Mouse (Mus musculus): ENCODE results near the gene Fam193a. TPM values are rescaled to one million over a fixed set of nuclear protein-coding genes. Genes with fewer than 3 reads are reported as not detected.

The Fam193a gene
- polyA plus RNA-seq, 1 experiment from 2014 or later, result 16.7 TPM

DNA sequence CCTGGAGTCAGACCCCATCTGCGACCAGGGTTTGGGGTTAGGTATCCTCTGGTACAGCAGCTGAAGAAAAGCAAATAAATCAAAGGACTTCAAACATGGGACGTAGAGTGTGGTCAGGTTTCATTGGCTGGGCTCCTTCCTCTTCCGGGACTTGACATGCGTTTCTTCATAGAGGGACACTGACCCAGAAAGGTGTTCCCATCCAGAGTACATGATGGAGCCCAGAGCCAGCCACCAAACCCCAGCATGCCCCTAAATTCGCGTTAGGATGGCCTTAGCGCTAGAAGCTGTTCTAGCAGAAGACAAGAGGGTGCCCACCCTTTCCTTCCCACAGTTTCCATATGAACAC lies 144.5 kb downstream of the Fam193a start:
- H3K4me2 ChIP-seq, result peak overlapping the region; percentile 88
- 27% methylated on average over 7 of the region's 7 CpGs for whole genome bisulfite sequencing
- no peak for ATAC-seq (ENCODE audit: low FRiP score)
- peaks cover 11% of the 10 kb centered on the region for H3K4me1 ChIP-seq (replicated peaks)
- no peak overlapping the region for H3K27ac ChIP-seq
- no peaks in the 10 kb centered on the region for H3K9me3 ChIP-seq
- peak overlapping the region; percentile 81; the same call in 1 of the 2 replicates for H3K9ac ChIP-seq
- H3K36me3 ChIP-seq, result no peaks in the 10 kb centered on the region
- H3K4me3 ChIP-seq, result peak overlapping the region; percentile 62
- peaks cover 28% of the 10 kb centered on the region for H3K27me3 ChIP-seq

DNA sequence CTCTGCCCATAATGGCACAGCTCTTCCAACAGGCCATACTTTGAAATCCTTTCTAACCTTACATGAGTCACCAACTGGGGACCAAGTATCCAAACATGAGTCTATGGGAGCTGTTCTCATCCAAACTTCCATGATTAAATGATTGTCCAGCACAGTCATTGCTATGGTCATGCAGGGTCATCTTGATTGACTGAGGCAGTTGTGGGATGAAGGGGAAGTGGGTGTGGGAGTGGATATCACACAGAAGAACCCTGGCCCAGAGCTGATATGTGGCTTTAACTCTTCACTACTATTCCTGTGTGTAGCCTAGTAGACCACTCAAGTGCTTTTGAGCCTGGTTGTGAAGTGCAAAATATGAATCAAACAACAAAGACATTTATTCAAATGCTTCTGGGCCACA lies 145.4 kb downstream of the Fam193a start:
- Histone ChIP-seq H3K27me3 (peaks cover 28% of the 10 kb centered on the region), H3K4me3 (no peak overlapping the region), H3K4me1 (replicated peaks) (peaks cover 11% of the 10 kb centered on the region), H3K27ac (no peak overlapping the region), H3K9me3 (no peaks in the 10 kb centered on the region), H3K36me3 (no peaks in the 10 kb centered on the region), H3K9ac (no peak overlapping the region), H3K4me2 (no peak overlapping the region)
- no peak for ATAC-seq (ENCODE audit: low FRiP score)

DNA sequence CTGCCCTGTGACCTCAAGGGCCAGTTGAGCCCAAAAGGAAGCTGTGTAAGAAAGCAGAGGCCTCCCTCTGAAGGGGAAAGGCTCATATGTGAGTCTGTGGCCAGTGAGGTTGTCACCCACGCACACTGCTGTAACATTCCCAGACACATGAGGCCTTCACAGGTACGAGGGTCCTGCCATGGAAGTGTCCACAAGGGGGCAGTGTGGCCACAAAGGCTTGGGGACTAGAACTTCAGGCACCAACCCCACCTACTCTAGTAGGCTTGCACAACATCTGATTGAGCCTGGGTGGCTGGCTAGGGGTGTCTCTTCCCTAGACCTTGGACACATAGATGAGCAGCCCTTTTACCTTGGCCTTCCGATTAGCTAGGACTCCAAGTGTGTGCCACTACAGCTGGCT lies 148.2 kb downstream of the Fam193a start:
- no peaks in the 10 kb centered on the region for H3K36me3 ChIP-seq
- no peak for ATAC-seq (ENCODE audit: low FRiP score)
- WGBS, result 38% methylated on average over 3 of the region's 3 CpGs

DNA sequence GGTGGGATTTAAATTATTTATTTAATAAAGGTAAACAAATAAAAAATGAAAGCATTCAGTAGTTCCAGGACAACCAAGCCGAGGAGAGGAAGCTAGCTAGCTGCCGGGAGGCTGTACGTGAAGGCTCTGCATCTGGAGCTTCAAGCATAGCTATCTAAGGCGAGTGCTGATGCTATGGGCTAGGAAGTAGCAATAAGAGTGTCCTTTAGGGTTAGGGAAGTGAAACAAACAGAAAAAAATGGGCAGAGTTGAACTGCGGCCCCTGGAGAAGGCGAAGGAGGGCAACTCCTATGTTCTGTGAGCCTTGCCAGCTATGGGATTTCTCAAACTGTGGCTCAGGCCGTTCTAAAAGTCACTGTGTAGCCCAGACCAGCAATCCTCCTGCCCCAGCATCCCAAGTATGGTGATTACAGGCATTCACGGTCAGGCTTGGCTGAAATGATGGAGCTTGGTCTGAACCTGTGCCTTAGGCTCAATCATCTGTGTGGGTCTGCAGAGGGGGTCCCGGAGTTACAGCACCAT lies 149.7 kb downstream of the Fam193a start:
- no peaks in the 10 kb centered on the region for H3K36me3 ChIP-seq
- WGBS, result 81% methylated on average over 9 of the region's 9 CpGs
- no peaks in the 10 kb centered on the region for H3K9me3 ChIP-seq
- H3K27ac ChIP-seq, result no peak overlapping the region
- no peak overlapping the region for H3K4me3 ChIP-seq
- no peak overlapping the region for H3K9ac ChIP-seq
- H3K4me1 ChIP-seq (replicated peaks), result no peaks in the 10 kb centered on the region
- no peak for ATAC-seq (ENCODE audit: low FRiP score)
- H3K4me2 ChIP-seq, result no peak overlapping the region
- H3K27me3 ChIP-seq, result peaks cover 16% of the 10 kb centered on the region

More for the DNA sequence above, 148.2 kb downstream of the Fam193a start:
- H3K4me2 ChIP-seq, result no peak overlapping the region
- H3K9ac ChIP-seq, result no peak overlapping the region
- no peaks in the 10 kb centered on the region for H3K9me3 ChIP-seq
- H3K4me3 ChIP-seq, result no peak overlapping the region
- no peak overlapping the region for H3K27ac ChIP-seq
- H3K4me1 ChIP-seq (replicated peaks), result peaks cover 11% of the 10 kb centered on the region
- peaks cover 17% of the 10 kb centered on the region for H3K27me3 ChIP-seq

DNA sequence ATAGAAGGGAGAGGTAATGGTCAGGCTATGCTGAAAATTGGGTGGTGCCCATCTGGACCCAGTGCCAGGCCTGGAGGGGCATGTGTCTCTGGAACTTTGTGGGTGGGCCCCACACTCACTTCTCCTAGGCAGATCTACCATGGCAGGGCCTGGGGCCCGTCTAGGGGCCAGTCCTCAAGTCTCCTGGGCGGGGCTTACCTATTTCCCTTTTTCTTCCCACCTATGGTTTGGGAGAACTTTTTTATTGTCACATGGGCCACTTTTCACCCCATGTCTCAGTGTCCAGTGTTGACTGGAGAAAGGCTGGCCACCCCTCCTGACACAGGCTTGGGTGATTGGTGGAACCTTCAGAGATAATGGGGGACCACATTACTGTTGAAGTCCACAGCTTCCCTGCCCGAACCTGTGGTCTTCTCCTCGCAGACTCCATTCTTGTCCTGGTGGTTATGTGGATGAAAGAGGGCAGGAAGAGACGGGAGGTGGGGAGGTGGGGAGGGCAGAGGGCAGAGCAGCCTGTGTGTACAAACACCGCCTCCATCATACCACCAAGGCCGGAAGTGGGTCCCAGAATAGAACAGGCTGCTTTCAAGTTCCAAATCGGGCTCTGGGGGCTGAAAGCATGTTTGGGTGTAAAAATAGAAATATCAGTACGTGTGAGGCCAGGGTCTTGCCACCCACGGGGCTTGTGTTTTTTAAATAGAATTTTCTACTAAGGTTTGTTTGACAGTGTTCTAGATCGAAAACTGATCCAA lies 150.9 kb downstream of the Fam193a start:
- WGBS, result 79% methylated on average over 11 of the region's 11 CpGs
- Histone ChIP-seq H3K4me3 (no peak overlapping the region), H3K4me1 (replicated peaks) (peaks cover 2% of the 10 kb centered on the region; the same call in 1 of the 2 replicates), H3K4me2 (no peak overlapping the region), H3K27ac (no peak overlapping the region), H3K9me3 (no peaks in the 10 kb centered on the region), H3K27me3 (peaks cover 11% of the 10 kb centered on the region; the same call in 1 of the 2 replicates), H3K36me3 (no peaks in the 10 kb centered on the region), H3K9ac (no peak overlapping the region)
- ATAC-seq (ENCODE audit: low FRiP score), result no peak

DNA sequence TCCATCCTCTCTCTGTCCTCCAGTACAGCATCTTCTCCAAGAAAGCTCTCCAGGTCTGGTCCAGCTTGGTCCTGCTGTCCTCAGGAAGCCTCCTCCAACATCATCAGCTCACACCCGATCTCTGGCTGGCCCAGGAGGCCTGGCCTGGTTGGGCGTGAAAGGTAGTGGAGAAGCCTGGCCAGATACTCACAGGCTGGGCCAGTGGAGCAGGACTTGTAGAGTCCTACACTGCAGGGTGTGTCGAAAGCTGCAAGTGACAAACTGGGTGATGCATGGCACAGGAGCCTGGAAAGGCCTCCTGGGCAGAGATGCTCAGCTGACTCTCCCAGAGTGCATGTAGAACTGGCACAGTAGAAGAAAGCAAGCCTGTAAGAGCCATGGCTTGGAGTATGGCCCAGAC lies 151.6 kb downstream of the Fam193a start:
- H3K4me2 ChIP-seq, result no peak overlapping the region
- ATAC-seq (ENCODE audit: low FRiP score), result no peak
- WGBS, result 91% methylated on average over 3 of the region's 3 CpGs
- H3K27me3 ChIP-seq, result peaks cover 17% of the 10 kb centered on the region; the same call in 1 of the 2 replicates
- no peaks in the 10 kb centered on the region for H3K36me3 ChIP-seq
- no peak overlapping the region for H3K9ac ChIP-seq
- no peak overlapping the region for H3K4me3 ChIP-seq
- H3K27ac ChIP-seq, result no peak overlapping the region
- peaks cover 9% of the 10 kb centered on the region; the same call in 1 of the 2 replicates for H3K4me1 ChIP-seq (replicated peaks)
- H3K9me3 ChIP-seq, result no peaks in the 10 kb centered on the region

DNA sequence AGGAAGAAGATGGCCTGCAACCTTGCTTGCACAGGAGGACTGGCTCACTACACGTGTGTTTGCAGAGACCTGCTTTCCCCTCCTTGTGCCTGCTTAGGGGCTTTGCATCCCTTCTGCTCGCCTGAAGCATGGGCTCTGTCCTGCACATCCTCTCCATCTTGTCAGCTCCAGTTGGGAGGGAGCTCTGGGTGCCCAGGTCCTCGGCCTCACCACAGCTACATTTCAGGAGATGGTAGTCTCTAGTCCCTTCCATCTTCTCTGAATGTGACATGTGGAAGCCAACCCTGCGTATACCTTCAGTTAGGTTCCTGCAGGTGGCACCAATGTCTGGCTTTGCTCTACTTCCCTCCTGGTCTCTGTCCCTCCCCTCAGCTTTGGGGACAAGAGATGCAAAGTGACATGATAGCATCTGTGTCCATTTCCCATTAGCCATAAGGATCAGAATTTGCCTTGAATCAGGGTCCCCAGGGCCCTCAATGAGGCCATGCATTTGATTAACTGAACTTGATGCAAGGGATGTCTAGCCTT lies 154.3 kb downstream of the Fam193a start:
- no peak overlapping the region for H3K9ac ChIP-seq
- WGBS, result 63% methylated on average over 4 of the region's 4 CpGs
- no peak overlapping the region for H3K27ac ChIP-seq
- H3K36me3 ChIP-seq, result no peaks in the 10 kb centered on the region
- no peaks in the 10 kb centered on the region for H3K9me3 ChIP-seq
- H3K4me1 ChIP-seq (replicated peaks), result peaks cover 10% of the 10 kb centered on the region; the same call in 1 of the 2 replicates
- ATAC-seq (ENCODE audit: low FRiP score), result no peak
- H3K27me3 ChIP-seq, result peaks cover 24% of the 10 kb centered on the region; the same call in 1 of the 2 replicates
- no peak overlapping the region for H3K4me3 ChIP-seq
- H3K4me2 ChIP-seq, result no peak overlapping the region

DNA sequence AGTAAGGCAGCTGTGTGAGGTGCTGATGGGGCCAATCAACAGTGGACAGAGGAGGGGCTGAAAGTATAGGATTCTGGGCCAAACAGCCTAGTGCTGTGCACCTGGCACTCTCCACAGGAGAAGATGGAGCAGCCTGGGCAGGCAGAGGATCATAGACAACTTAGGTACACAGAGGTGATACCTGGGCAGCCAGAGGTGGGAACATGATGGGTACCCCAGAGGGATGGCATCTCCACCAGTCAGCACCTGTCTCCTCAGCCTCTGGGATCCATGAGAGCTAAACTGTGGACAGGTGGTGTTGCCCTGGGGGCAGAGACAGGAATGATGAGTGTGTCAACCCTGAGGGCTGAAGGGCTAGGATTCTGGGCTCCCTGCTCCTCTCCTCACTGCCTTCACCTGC lies 154.8 kb downstream of the Fam193a start:
- no peak for ATAC-seq (ENCODE audit: low FRiP score)
- H3K9me3 ChIP-seq, result no peaks in the 10 kb centered on the region
- H3K27ac ChIP-seq, result no peak overlapping the region
- peaks cover 10% of the 10 kb centered on the region; the same call in 1 of the 2 replicates for H3K4me1 ChIP-seq (replicated peaks)
- H3K36me3 ChIP-seq, result no peaks in the 10 kb centered on the region
- H3K9ac ChIP-seq, result no peak overlapping the region
- peaks cover 24% of the 10 kb centered on the region; the same call in 1 of the 2 replicates for H3K27me3 ChIP-seq
- no peak overlapping the region for H3K4me2 ChIP-seq
- H3K4me3 ChIP-seq, result no peak overlapping the region

DNA sequence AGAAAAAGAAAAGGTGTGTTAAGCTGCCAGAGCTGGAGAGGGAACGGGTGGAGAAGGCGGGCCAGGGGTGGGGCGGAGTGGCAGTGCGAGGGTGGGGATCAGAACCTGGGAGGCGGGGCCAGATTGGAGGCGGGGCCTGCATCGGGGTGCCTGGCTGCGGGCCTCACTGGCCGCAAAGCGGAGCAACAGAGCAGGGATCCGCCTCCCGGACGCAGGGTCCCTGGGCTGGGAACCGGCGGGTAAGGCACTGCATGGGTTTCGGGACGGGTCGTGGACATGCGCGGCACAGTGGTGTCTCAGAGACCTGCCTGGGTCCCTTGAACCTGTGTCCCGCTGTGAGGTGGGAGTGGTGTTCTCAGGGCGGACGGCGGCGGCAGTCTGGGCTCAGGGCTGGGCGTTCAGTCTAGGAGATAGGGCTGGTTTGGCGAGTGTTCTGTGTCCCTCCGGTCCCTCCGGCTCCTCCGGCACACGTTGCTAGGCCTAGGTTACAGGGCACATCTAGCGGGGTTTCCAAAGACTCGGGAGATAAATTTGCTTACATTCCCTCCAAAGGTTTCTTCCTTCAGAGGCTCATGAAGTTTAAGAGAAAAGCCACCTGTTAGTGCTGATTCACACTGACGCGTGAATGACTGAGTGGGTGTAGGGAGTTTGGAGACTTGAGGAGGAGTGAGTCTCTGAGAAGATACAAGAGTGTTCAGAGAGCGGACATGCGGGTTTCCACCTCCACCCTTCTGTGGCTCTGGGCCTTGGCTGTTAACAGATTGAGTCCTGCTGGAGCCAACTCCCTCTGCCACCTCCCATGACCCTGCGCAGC lies 156.1 kb downstream of the Fam193a start, which contains the start of gene Sh3bp2:
TSS of gene Sh3bp2 (plus strand) at position 176 of the 814 bp plus-strand sequence.
- WGBS, result 4% methylated on average over 32 of the region's 38 CpGs

DNA sequence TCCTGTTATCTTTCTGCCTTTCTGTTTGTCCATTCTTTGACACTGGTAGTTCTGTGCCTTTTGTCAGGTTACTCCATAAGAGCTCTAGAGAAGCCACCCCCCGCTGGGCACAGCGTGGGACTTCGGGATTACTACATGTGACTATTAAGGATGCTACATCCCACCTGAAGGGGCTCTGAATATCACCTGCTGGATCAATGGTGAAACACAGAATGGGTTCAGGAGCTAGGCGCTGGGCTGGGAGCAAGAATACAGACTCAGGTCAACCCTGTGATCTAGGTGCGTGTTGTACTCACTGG lies 156.7 kb downstream of the Fam193a start:
- H3K4me2 ChIP-seq, result peak overlapping the region; percentile 61; the same call in 1 of the 2 replicates
- peaks cover 24% of the 10 kb centered on the region; the same call in 1 of the 2 replicates for H3K27me3 ChIP-seq
- H3K27ac ChIP-seq, result no peak overlapping the region
- no peaks in the 10 kb centered on the region for H3K9me3 ChIP-seq
- 36% methylated on average over 5 of the region's 5 CpGs for WGBS
- H3K36me3 ChIP-seq, result no peaks in the 10 kb centered on the region
- no peak overlapping the region for H3K9ac ChIP-seq
- H3K4me1 ChIP-seq (replicated peaks), result peaks cover 10% of the 10 kb centered on the region; the same call in 1 of the 2 replicates
- H3K4me3 ChIP-seq, result 0 out of 2 replicates have a peak overlapping the region, but pooled peaks have one; percentile 43
- ATAC-seq (ENCODE audit: low FRiP score), result no peak

More for the DNA sequence above, 156.1 kb downstream of the Fam193a start, which contains the start of gene Sh3bp2:
- H3K4me3 ChIP-seq, result peak within 1 kb of the TSS; percentile 43
- H3K9ac ChIP-seq, result peak within 1 kb of the TSS; percentile 66
- no peaks in the 10 kb centered on the region for H3K9me3 ChIP-seq
- H3K27ac ChIP-seq, result no peak within 1 kb of the TSS
- H3K27me3 ChIP-seq, result peaks cover 24% of the 10 kb centered on the region; the same call in 1 of the 2 replicates
- H3K4me2 ChIP-seq, result peak within 1 kb of the TSS; percentile 61
- H3K36me3 ChIP-seq, result no peaks in the 10 kb centered on the region
- H3K4me1 ChIP-seq (replicated peaks), result peaks cover 10% of the 10 kb centered on the region; the same call in 1 of the 2 replicates
- ATAC-seq (ENCODE audit: low FRiP score), result peak; percentile 88

DNA sequence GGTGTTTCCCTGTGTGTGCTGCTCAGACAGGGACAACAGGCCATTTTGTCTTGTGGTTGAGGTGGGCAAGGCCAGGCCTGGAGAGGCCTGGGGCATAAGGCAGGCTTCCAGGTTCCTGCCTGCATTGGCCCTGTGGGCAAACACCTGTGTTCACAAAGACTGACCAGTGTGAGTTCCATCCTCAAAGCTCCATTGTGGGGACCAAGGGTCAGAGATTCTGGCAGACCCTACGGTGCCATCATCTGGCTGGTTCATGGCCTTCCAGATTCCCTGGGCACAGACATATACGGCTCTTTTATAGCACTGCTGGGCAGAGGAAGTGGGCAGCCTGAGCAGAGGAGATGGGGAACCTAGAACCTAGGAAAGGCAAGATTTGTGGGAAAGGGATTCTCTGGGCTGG lies 157.6 kb downstream of the Fam193a start:
- Histone ChIP-seq H3K4me2 (no peak overlapping the region), H3K9me3 (no peaks in the 10 kb centered on the region), H3K36me3 (no peaks in the 10 kb centered on the region), H3K4me3 (no peak overlapping the region), H3K27me3 (peaks cover 24% of the 10 kb centered on the region; the same call in 1 of the 2 replicates), H3K9ac (no peak overlapping the region), H3K27ac (no peak overlapping the region), H3K4me1 (replicated peaks) (peaks cover 10% of the 10 kb centered on the region; the same call in 1 of the 2 replicates)
- ATAC-seq (ENCODE audit: low FRiP score), result no peak
- WGBS, result 90% methylated on average over 2 of the region's 2 CpGs

DNA sequence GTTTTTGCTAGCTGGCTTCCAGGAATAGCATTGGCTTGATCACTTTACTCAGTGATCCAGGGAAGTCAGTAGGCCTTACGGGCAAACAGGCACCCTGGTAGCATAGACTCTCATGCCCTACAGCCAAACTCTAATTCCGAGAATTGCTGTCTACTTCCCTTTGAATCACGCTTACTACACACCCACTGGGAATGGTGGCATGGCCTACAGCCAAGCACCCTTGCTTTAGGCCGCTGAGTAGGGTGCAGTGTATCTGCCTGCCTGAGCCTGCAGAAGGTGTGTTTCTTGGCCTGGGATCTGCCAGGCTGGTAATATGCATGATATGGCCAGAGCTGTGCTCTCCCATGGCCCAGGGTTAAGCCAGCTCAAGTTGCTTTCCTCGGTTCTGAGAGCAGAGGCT lies 159.0 kb downstream of the Fam193a start:
- ATAC-seq (ENCODE audit: low FRiP score), result no peak
- Histone ChIP-seq H3K36me3 (no peaks in the 10 kb centered on the region), H3K27me3 (peaks cover 24% of the 10 kb centered on the region; the same call in 1 of the 2 replicates), H3K4me1 (replicated peaks) (peaks cover 10% of the 10 kb centered on the region; the same call in 1 of the 2 replicates), H3K4me2 (no peak overlapping the region), H3K27ac (no peak overlapping the region), H3K9me3 (no peaks in the 10 kb centered on the region), H3K4me3 (no peak overlapping the region), H3K9ac (no peak overlapping the region)
- 85% methylated on average over 5 of the region's 5 CpGs for WGBS
